Mouse (Mus musculus): ENCODE measurements around the gene Ndufs1.
A peak's percentile ranks its signal among the peaks of the same experiment; 100 is the strongest.

The Ndufs1 gene

DNA sequence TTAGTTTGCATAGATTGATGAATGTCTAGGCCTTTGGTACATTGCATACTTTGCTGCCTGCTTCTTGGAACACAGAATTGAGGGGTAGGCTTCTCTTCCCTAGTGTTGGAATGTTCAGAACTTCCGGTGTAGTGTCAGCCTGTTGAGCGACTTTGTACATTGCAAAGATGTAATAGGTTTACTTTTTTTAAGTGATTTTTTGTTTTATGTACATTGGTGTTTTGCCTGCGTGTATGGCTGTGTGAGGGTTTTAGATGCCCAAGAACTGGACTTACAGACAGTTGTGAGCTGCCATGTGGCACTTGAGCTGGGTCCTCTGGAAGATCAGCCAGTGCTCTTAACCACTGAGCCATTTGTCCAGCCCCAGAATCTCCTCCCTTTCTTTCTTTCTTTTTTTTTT is 61.1 kb downstream of the Ndufs1 start:
- no peak for DNase-seq (ENCODE audit: low read depth, low spot score)

DNA sequence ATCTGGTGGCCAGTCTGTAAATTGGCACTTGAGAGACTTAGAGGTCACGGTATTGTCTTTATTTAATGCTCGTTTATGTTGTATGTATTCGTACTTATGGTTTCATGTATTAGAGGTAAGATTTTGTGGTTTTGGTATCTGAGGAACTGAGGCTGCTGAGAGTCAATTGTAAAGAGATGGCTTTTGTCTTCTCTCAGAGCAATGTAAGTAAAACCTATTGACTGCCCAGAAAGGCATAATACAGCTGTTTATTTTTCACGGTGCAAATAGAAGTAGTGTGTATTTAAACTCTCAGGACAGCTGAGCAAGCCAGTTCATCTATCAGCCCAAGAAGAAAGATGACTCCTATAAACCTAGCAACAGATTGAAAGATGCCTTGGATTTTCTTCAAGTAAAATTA is 61.5 kb downstream of the Ndufs1 start:
- peak; percentile 17 for DNase-seq (ENCODE audit: low read depth, low spot score)

DNA sequence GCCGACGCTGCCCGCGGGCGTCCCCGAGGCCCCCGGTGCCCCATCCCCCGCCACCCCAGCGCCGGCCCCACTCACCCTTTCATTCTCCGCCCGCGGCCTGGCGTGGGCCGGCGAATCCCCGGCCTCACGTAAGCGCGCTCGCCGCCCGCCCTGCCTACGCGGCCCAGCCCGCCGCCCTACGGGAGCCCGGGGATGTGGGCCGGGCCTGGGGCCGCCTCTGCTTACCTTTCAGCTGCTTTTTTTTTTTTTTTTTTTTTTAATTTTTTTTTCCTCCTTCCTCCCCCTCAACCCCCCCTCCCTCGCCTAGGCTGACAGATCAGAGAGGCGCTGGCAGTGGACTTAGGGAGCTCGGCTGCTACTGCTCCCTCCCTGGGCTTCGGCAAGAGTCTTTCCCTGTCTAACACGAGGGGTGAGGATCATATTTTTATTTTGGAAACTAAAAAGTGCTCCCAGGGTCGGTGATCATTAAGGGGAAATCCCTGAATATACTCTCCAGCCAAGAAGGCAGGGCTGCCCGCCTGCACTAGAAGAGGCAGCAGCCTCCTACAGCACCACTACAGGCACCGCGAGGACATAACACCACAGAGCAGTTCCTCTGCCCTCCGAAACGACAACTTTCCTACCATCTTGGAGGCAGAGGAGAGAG is 62.4 kb downstream of the Ndufs1 start, which contains the start of gene Ino80d:
Ino80d (minus strand) TSS at position 532 of the 646 bp plus-strand sequence.
- peak; percentile 93 for DNase-seq (ENCODE audit: low read depth, low spot score)

DNA sequence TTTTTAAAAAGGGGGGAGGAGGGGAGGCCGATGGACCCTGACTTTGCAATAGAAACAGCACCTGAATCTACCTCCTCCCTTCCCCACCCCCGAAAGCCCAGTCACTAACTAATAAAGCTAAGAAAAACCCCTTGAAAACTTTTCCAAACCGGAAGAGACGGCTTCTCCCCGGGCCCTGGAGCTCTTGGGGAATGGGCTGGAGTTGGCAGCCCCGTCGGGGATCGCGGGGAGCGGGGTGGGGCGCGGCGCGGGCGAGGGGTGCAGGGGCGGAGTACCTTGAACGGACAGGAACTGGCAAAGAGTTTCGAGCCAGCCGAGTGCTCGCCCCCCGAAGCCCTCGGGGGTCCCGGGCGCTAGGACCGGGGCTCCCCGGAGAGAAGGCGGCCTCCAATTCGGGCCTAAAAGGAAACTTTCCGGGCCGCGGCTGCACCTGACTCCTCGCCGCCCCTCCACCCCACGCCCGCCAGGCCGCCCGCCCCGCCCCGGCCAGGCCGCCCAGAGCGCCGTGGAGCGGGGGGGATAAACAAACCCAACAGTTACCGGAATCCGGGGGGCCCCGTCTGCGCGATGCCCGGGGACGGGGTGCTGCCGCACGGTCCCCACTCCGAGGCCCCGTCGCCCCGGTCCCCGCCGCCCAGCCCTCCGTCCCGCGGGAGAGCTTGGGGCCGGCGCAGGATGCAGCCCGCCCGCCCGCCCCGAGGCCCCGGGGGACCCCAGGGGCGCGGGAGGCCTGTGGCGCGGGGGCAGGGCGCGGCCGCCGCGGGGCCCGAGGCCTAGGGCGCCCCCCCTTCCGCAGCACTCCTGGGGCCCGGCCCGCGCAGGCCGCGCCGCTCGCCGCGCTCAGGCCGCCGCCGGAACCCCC is 63.1 kb downstream of the Ndufs1 start:
- DNase-seq (ENCODE audit: low read depth, low spot score) = peak; percentile 72

DNA sequence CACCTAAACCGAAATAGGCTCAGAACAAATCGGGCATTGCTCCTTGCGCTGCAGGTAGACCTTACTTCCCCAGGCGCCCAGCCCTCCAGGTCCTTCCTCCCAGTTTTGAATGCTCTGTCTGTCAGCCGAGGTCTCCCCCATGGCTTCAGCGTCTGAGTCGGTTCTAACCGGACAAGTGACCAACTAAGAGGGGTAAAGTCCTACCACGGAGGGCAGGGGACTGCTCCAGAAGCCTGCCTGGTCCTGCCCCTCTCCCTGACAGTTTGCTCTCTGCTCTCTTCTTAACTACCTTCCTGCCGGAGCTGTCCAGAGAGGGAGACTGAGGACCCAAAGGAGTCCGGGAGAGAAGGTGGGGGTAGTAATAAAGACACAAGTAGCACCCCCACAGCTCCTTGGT is 63.8 kb downstream of the Ndufs1 start:
- DNase-seq (ENCODE audit: low read depth, low spot score) = peak; percentile 53

DNA sequence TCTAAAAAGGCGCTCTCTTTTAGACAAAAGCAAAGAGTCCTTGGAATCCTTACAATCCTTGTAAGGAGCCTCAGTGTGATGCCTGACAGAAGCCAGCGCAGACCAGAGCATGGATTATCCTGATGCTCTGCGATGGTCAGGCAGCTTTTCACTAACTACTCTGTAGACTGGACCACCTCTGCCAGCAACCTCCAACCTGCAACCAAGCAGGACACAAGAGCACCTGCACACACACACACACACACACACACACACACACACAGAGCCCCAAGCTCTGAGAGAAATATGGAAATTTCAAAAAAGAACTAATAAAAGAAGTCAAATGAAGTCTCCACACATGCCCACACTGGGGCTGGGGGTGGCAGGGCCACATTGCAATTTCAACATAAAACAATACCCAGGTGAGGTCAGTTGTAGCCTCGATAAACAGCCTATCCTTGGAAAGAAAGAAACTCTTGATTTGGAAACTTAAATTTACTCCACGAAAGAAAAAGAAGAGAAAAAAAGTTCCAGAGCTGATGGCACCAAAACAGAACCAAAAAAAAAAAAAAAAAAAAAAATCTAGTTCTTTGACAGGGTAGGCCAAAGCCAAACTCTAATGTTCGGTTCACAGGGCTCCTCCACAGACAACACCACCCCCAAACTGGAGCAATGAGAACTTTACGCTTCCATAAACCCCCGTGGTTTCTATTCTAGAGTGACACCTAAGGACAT is 64.3 kb downstream of the Ndufs1 start:
- no peak for DNase-seq (ENCODE audit: low read depth, low spot score)

DNA sequence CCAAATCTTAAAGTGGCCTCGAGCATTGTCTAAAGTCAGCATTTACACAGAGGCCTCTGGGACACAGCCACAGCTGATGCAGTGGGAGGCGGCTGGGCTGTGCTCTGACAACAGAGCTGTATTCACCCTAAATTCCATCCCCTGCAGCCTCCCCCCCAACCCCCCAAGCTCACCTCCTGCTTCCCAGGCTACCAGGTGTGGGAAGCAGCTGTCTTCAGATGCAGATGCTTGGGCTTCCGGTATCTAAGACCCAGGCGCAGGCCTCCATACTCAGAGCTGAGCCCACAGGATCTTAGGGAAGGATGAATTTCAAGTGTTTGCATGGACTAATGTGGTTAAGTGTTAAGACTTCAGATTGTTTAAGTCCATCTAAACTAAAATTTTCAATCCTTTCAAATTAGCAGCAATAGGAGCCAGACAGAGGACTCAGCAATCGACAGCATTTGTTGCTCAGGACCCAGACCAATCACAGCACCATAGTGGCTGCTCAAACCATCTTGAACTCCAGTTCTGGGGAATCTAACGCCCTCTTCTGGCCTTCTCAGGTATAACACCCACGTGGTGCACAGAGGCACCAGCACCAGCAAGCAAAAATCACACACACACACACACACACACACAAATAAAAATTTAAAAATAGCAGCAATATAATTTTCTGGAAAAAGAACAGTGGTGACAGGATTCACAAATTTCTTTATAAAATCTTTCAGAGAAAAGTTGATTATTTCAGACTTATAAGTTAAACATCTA is 65.9 kb downstream of the Ndufs1 start:
- DNase-seq (ENCODE audit: low read depth, low spot score) = peak; percentile 65

DNA sequence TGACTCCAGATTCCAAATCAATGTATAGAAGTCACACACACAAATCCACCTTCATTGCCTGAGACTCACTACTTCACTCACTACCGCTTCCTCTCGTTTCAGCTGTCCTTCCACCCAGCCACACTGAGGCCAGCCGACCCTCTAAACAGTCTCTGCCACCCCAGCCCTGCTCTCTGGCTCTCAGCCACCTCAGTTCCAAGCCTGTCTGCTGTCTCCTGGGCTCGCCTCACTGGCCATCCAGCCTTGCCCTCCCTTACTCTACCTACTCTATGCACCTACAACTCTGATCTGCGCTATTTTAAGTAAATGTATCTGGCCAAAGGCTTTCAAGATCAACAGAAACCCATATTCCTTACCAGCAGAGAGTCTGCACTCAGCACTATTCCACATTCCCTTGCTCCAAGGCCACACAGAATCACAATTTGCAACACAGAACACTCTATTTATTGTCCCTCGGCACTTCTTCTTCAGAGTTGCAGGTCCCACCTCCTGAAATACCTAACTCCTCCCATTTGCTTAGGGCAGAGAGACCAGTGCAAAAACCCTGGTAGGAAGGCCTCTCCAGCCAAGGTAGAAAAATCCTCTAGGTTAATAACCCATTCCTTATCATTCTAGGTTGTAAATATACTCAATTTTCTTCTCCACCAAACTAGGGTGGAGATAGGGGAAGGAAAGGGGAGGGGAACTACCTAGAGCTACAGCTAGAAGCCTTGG is 68.9 kb downstream of the Ndufs1 start:
- DNase-seq (ENCODE audit: low read depth, low spot score) = no peak

DNA sequence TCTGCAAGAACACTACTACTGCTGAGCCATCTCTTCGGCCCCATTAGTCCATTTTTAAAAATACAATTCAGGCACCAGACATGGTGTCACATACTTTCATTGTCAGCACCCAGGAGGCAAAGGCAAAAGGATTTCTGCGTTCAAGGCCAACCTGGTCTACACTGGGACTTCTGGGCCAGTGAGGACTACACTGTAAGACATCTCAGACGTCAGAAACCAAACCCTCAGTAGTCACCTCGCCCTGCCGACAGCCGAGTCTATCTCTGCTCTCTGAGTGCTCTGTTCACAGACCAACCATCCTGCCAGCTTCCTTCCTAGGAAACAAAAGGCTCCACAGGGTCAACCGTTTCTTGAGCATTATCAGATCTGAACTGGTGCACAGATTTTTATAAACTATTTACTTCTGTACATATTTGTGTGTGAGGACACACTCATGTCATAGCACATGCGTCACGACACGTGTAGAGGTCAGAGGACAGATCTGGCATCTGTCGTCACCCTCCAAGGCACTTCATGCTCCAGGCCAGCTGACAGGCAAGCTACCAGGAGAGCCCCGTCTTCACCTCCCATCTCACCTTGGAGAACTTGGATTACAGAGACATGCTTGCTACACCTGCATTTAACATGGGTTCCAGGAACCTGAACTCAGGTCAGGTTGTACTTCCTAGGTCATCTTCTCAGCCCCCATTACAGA is 73.7 kb downstream of the Ndufs1 start:
- no peak for DNase-seq (ENCODE audit: low read depth, low spot score)

DNA sequence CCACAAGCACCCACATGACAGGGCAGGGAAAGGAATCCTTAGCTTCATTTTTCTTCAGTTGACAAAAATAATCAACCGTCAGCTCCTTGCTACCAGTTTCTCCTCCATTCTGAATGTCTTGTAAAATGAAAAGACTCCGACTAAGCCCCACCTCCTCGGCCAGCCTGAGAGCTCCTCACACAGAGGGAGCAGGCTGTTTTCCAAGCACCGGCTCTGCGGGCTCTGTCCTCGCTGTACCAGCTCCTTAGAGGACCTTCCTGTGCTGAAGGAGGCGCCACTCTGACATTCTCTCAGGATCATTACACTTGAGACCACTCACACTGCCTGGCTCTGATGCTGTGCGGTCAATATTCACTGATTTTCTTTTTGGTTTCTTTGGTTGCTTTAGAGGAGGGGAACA is 76.4 kb downstream of the Ndufs1 start:
- no peak for DNase-seq (ENCODE audit: low read depth, low spot score)

DNA sequence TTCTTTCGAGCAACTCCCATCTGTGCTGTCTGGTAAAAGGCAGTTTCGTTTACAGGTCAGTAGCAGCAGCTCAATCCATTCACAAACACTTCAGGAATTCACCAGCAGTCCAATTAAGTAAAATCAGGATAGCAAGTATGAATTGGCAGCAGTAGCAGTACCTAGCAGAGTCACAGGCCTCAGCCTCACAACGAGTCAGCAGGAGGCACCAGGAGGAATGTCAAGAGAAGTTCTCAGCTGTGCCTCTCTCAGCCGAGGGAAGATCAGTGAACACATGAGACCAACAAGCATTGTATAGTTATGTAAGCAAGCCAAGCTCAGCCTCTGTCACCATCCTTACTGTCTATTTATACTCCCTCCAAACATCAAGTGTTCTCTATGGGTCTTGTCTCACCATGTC is 77.8 kb downstream of the Ndufs1 start:
- no peak for DNase-seq (ENCODE audit: low read depth, low spot score)

DNA sequence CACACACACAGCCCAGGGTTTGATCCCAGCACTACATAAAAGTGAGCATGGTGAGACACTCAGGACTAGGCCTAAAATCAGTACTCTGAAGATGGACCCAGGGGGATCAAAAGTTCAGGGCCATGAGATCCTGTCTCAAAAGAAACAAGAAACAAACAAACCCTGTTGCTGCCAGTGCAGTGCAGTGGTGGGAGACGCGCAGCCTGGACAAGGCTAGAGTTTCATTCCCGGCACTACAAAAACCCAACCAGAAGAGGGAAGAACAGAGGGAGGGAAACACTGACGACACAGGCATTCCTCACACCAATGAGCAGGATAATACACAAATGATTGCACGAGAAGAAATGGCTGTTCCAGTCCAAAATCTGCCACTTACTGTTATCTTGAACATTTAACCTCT is 80.6 kb downstream of the Ndufs1 start:
- DNase-seq (ENCODE audit: low read depth, low spot score) = no peak

Data from CD4-positive helper T cell, adult 2 months (primary cell).